In genomic region chr17:27977008-27977636, GRCm38 (mm10) we compare ENCODE assay signal across 20 mouse cellular contexts.
A peak's percentile ranks its signal among the peaks of the same experiment; 100 is the strongest.
DNase-seq lines count a peak whose midpoint lies in the region; ATAC-seq and TF ChIP-seq lines count a peak whose summit lies in the region.
"Had no signal": no experiment of that assay in that cellular context is flagged by ENCODE, and none has a peak within 500 bp of the region (broad histone marks: within the 10 kb centered on the region; RNA-seq: fewer than 3 reads in every experiment).

No protein-coding gene starts in this region.

- no peaks in the 10 kb centered on the region for H3K9me3 ChIP-seq in forebrain, postnatal 0 days (ENCODE audit: low read length)
- no peaks in the 10 kb centered on the region for H3K9me3 ChIP-seq in forebrain, embryonic 11.5 days (ENCODE audit: control insufficient read depth, low read length)
- H3K9me3 ChIP-seq: embryonic facial prominence, embryonic 12.5 days; forebrain, embryonic 13.5 days; heart, embryonic 13.5 days; hindbrain, embryonic 12.5 days had no signal

- no peak for DNase-seq in forebrain, postnatal 0 days
- DNase-seq in forebrain, embryonic 11.5 days (ENCODE audit: low spot score): no peak
- peak in 1 of 2 experiments; percentile 24 for DNase-seq in layer of hippocampus, adult 2 months (ENCODE audit: low spot score in 2 of 2)
- no peak for DNase-seq in layer of hippocampus, adult 8-10 months (ENCODE audit: low spot score in 2 of 2)
- DNase-seq in right cerebral cortex, adult 18-20 months: peak; percentile 35
- DNase-seq in right cerebral cortex, postnatal 36 days (ENCODE audit: low spot score in 2 of 2): no peak
- DNase-seq in embryo, embryonic 11 days: no peak
- DNase-seq: cerebellum, adult 18-20 months; cerebellum, adult 9-11 months; cerebellum, postnatal 36 days; gastrocnemius, postnatal 25 days; heart, postnatal 4 days had no signal

- no peak for TF ChIP-seq CTCF in forebrain, postnatal 0 days (IDR thresholded peaks at IDR 0.05; ENCODE audit: low read depth)
- TF ChIP-seq CTCF in layer of hippocampus, adult 2 months (conservative IDR thresholded peaks at IDR 0.05): 0 out of 2 replicates have a peak, but pooled peaks have one; percentile 4

- no peak overlapping the region for H3K27ac ChIP-seq in forebrain, postnatal 0 days (ENCODE audit: low read depth, low read length)
- H3K27ac ChIP-seq in forebrain, embryonic 11.5 days (ENCODE audit: low read depth, low read length): no peak overlapping the region
- H3K27ac ChIP-seq in layer of hippocampus, adult 2 months: peak overlapping the region; percentile 71
- H3K27ac ChIP-seq: embryonic facial prominence, embryonic 12.5 days; forebrain, embryonic 13.5 days; heart, embryonic 13.5 days; hindbrain, embryonic 12.5 days had no signal

- H3K27me3 ChIP-seq in forebrain, postnatal 0 days (ENCODE audit: insufficient read depth, low read length): no peaks in the 10 kb centered on the region
- H3K27me3 ChIP-seq in forebrain, embryonic 11.5 days (ENCODE audit: control insufficient read depth, insufficient read depth, low read length): no peaks in the 10 kb centered on the region
- H3K27me3 ChIP-seq: embryonic facial prominence, embryonic 12.5 days; forebrain, embryonic 13.5 days; heart, embryonic 13.5 days; hindbrain, embryonic 12.5 days; Patski had no signal

- H3K9ac ChIP-seq in forebrain, postnatal 0 days: no peak overlapping the region
- H3K9ac ChIP-seq in forebrain, embryonic 11.5 days (ENCODE audit: low read length): no peak overlapping the region
- H3K9ac ChIP-seq: embryonic facial prominence, embryonic 12.5 days; forebrain, embryonic 13.5 days; heart, embryonic 13.5 days; hindbrain, embryonic 12.5 days had no signal

- no peak overlapping the region for H3K4me3 ChIP-seq in forebrain, postnatal 0 days (ENCODE audit: low read depth, low read length)
- H3K4me3 ChIP-seq in forebrain, embryonic 11.5 days (ENCODE audit: low read depth, low read length): no peak overlapping the region
- H3K4me3 ChIP-seq in layer of hippocampus, adult 2 months: no peak overlapping the region
- H3K4me3 ChIP-seq: embryonic facial prominence, embryonic 12.5 days; forebrain, embryonic 13.5 days; heart, embryonic 13.5 days; hindbrain, embryonic 12.5 days had no signal

- H3K4me1 ChIP-seq in forebrain, postnatal 0 days (ENCODE audit: insufficient read depth): 0 out of 2 replicates have a peak, but pooled peaks cover 3% of the 10 kb centered on the region
- H3K4me1 ChIP-seq in forebrain, embryonic 11.5 days (replicated peaks; ENCODE audit: control insufficient read depth, insufficient read depth, low read length): no peaks in the 10 kb centered on the region
- H3K4me1 ChIP-seq: embryonic facial prominence, embryonic 12.5 days; forebrain, embryonic 13.5 days; hindbrain, embryonic 12.5 days had no signal

- ATAC-seq in forebrain, postnatal 0 days: 0 out of 2 replicates have a peak, but pooled peaks have one; percentile 32
- no peak for ATAC-seq in forebrain, embryonic 11.5 days (replicated peaks; ENCODE audit: low FRiP score)
- ATAC-seq: activated CD4-positive, CD25-positive, alpha-beta regulatory T cell, adult 4 months; forebrain, embryonic 13.5 days; hindbrain, embryonic 16.5 days; inflammation-experienced regulatory T-cells, adult 6 months had no signal

- 88% methylated on average over 3 of the region's 3 CpGs for WGBS in forebrain, postnatal 0 days
- 94% methylated on average over 3 of the region's 3 CpGs for WGBS in forebrain, embryonic 11.5 days

- H3K36me3 ChIP-seq in forebrain, postnatal 0 days (ENCODE audit: insufficient read depth): peaks cover 34% of the 10 kb centered on the region
- no peaks in the 10 kb centered on the region; the same call in 1 of the 2 replicates for H3K36me3 ChIP-seq in forebrain, embryonic 11.5 days (ENCODE audit: control insufficient read depth, insufficient read depth, low read length)

- H3K4me2 ChIP-seq in forebrain, postnatal 0 days (ENCODE audit: low read depth): no peak overlapping the region
- no peak overlapping the region for H3K4me2 ChIP-seq in forebrain, embryonic 11.5 days (ENCODE audit: low read depth, low read length, severe bottlenecking)
- H3K4me2 ChIP-seq: embryonic facial prominence, embryonic 12.5 days; forebrain, embryonic 13.5 days; heart, embryonic 13.5 days; hindbrain, embryonic 12.5 days had no signal
